Mouse (Mus musculus): Measurements from ENCODE around the gene Mageb16. TPM values are rescaled to one million over a fixed set of nuclear protein-coding genes. Genes with fewer than 3 reads are reported as not detected.

Mageb16 gene
- not detected for total RNA-seq (2021)

DNA sequence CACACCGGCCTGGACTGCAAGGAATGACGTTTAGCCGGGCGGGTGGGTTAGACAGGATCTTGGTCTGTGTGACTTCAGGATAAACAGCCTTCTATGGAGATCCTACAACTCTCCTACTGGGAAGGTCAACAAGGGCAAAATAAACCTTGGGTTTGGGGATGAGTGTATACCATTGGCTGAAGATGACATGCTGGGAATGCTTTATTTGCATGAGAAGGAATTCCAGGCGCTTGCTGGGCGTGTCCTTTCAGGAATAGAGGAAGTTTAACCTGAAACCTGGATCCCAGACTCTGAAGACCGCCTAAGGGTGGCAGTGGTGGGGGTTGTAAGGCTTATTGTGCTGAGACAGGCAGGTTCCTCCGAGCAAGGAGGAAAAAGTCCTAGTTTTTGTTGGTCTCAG is at the start of gene Mageb16:
Mageb16 (minus strand) TSS at position 25 of the 400 bp plus-strand sequence.
- DNase-seq: no peak

DNA sequence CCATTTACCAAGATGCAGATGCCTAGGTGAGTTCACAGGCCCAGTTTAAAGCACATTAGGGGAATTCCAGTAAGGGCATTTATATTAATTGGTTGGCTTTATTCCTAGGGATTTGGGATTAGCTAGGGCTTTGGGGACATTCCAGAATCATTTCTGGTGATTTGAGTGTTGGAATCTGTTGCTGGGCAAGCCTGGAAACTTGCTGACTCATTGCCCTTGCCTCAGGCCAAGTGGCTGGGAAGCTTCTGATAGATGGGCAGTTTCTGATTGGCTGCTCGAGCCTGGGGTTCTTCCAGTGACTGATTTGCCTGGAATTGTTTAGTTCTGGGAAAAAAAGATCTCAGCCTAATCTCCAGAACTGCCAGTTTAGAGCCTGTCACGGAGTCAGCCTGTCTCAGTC is 20.1 kb downstream of the Mageb16 start:
- DNase-seq: peak; percentile 7

DNA sequence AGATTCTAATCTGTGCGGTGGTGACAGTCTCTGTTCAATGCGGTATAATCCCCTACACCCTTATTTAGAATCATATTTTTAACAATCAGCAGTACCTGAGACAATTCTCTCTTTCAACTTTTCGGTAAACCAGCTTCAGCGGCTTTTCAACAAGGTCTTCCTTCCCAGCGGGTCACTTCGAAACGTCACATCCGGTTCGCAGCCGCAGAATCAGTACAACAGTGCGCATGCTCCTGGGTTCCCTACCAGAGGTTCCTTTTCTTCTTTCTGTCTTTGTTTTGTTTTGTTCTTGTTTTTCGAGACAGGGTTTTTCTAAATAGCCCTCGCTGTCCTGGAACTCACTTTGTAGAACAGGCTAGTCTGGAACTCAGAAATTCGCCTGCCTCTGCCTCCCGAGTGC is 35.8 kb downstream of the Mageb16 start:
- DNase-seq: no peak

DNA sequence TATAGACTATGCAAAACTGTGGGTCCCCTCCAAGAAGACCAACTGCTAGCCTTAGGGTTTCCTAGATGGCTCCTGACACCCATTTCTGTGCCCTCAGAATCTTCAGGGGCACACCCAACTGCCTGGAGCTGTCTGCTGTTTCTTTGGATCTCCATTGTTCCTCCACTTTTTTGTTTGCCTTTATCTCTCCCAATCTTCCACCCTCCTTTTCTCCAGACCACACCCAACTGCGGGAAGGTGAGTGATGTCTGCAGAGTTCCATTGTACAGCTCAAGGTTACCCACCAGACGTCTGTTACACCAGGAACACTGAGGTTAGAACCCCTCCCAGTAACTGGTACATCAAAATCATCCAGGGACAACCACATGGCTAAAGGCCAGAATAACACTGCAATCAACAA is 64.8 kb downstream of the Mageb16 start:
- DNase-seq: no peak

Other genes starting within 250 kb of the Mageb16 start
- under 1 TPM; 0.20 to 0.38 TPM for gene Gm7173, start 154.2 kb downstream of the Mageb16 start, total RNA-seq (2021)